Mouse (Mus musculus): ENCODE data around the gene Klf4. TPM values are rescaled to one million over a fixed set of nuclear protein-coding genes. Genes with fewer than 3 reads are reported as not detected.

The Klf4 gene
- total RNA-seq, 2 experiments from 2014 or later = 15.4 to 28.8 TPM

DNA sequence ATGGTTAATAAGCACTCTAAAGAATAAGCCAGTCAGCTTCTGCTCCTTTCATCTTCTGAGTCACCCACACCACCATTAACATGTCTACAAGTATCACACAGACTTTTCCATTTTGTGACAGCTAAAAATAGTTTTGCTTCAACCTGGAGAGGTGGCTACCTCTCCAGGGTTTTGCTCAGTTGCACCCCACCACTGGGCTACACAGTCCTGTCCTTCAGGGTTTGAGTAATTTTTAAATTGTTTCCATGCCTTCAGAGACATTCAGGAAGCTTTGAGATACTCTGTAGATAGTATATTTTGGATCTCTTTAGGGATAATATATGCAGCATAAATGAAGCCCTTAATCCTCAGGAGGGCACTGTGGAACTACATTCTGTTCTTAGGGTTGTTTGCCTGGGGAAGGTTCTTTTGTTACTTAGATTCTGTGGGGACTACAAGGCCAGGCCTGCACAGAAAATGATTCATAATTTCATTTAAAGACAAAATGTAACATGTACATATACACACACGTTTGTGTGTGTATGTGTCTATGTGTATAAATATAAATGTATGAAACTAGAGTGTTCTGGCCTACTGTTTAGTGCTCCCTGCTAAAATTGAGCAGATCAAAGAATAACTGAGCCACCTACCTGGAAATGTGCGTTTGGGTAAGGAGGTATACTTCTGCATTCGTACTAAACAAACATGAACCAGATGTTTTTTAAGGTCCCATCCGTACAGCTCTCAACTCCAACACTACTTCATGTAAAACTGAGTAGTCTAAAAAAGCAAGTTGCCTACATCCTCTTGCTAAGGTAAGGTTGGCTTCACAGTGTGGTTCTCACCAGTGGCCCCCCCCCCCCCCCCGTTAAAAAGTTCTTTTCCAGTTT, 5.8 kb downstream of the Klf4 start:
- DNase-seq = no peak

DNA sequence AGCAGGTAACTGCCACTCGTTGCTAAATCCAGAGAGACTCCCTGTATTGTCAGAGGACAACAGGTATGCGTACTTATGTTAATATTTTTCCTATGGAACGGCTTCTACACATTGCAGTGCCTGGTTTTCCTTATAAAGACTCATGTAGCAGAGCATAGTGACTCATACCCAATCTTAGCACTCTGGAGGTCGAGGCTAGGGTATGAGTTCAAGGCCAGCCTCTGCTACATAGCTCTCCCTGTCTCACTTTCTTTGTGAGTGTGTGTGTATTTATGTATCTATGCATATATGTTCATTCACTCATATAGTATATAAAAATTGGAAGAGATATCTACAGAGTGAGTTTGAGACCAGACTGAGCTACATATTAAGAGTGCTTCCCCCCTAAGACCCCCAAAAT, 8.3 kb downstream of the Klf4 start:
- DNase-seq = no peak

DNA sequence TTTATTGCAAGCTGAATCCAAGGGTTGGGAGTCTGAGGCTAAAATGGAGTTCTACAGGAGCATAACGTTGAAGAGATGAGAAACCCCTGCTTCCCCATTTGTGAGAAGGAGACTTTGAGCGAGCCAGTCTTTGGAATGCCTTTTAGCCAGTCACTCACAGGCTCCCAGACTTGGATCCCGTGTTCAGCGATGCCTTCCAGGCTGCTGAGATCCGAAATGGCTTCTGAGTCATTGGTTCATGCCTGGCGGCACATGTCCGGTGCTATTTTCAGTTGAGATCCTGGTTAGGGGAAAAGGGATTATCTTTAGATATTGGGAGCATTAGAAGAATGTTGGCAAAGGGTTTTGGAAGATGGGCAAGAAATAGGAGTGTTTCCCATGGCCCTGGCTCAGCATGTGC, 14.8 kb downstream of the Klf4 start:
- DNase-seq = no peak

DNA sequence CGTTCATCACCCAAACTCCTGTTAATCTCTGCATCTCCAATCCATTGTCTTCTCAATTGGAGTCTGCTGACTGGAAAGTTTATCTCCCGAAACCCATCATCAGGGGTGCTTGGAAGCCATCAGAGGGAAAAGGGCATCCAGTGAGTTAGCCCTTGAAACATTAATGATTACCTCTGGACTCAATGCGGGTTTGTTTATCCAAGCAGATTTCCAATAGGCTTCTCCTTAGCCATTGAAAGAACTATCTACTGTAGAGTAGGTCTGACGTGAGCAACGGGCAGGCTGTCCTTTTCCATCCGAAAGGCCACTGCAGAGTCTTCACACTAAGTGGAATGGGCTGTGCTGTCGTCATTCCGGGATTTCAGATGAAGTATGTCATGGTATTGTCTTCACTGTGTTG, 16.2 kb downstream of the Klf4 start:
- DNase-seq = no peak

DNA sequence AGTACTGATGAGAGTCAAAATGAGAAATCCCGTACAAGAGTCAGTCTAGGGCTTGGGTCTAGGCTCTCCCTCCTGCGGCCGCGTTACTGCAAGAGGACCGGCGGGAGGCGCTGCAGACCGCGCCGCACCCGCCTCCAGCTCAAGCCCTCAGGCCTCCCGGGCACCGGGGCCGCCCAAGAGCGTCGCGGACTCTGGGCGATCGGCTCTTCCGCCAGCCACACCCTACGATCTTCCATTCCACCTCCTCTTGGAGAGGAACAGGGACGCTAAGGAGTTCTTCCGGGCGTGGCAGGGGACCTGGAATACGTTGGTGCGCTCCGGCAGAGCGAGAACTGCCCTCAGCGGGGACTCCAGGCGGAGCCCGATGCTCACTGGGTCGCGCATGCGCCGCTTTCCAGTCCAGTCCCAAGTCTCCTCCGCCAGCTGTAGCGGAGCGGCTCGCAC, 17.5 kb downstream of the Klf4 start:
- DNase-seq = peak; percentile 86 to 88

DNA sequence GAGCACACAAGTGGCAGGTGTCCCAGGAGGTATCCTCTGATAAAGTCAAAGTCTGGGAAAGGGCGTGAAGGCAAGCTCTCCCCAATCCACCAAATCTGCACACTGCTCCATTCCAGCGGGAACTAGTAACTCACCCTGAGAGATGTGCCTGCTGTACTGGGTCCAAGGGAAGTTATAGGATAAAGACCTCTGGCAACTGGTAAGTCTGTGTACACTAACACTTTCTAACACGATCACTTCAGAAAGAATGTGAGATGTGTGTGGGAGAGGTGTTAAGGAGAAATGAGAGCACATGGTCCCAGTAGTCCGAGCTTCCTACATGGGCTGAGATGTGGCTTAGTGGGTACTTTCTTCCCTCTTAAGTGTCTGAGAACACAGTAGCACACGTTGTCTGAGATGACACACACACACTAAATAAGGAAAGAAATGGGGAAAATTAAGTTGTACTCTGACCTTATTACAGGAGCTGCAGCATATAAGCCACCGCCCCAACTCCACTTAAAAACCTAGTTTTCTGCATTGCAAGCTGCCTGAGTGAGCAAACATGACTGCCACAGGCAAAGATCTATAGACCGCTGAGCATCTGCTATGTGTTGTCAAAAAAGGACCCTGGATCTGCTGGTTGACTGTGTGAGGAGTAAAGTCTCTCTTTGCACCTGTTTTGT, 18.5 kb downstream of the Klf4 start:
- DNase-seq = no peak

DNA sequence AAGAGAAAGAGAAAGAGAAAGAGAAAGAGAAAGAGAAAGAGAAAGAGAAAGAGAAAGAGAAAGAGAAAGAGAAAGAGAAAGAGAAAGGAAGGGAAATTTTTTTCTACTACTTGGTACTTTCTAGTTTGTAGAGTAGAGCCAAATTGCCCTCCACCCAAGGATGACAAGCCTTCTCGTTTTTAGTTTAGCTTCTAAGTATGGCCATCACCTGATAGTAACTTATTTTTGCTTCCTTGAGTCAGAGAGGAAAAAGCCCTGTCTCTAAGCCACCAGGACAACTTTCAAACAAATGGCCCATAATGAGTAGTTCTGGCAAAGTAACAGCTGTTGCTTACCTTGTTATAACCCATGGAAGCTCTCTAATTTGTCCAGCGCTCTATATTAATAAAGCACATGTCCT, 20.9 kb downstream of the Klf4 start:
- DNase-seq = no peak

DNA sequence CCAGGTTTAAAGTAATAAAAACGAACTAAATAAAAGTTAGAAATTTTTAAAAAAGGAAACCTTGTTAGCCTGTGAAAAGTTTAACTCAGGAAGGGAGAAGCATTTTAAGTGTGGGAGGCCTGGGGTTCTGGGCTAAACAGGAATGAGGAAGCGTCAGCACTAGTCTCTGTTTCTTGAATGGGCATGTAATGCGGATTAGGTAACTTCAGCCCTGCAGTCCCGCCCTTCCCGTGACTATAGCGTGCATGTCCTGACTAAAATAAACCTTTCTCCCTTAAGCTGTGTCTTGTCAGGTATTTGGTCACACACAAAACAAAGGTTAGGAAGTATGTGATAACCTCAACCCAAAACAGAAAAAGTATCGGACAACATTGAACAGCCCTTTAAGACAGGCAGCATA, 23.6 kb downstream of the Klf4 start:
- no peak for DNase-seq

DNA sequence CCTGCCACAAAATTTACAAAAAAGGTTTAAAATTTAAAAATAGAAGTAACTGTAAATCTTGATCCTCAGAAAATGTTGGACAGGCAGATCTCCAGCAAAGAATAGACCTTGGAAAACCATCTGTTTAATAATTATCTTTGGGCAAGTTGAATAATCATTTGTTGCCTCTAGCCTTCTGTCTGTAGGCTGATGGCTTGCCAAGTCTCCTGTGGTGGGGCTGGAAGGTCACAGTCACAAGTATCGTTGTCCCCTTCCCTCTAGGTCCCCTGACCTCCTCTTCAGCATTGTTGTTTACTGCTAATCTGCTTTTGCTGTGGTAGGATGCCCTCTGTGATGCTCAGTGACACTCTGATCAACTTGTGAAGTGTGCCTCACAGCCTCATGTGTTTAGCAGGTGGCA, 33.6 kb downstream of the Klf4 start:
- DNase-seq = no peak

DNA sequence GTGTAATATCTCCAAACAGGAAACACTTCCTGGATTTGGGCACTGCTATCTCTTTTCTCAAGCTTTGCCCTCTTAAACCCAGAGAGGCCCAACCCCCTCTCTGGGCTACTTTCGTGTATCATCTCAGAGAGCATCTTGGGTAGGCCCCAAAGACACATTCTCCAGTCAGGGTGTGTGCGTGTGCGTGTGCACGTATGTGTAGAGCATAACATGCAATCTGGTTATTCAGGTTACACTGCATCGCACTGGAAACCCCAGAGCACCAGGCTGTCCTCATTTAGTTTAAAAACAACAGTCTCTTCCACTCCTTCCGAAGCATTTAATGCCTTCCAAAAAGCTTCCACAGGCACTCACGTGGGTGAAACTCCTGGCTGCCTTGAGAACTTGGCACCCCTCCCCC, 35.9 kb downstream of the Klf4 start:
- no peak for DNase-seq

DNA sequence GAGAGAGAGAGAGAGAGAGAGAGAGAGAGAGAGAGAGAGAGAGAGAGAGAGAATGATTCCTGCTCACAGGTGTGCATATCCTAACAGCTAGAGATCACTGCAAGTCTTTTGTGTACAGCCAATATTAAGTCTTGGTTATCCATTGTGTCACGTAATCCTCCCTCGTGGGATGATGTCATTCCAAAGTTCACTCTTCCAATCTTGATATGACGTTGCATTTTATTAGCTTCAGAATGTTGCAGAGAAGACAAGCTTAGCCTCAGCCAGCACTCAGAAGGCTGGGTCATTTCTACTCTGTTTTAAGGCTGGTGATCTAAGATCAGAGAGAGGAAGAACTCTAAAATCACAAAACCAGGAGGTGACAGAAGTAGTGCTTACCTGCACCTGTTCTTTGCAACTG, 39.0 kb downstream of the Klf4 start:
- no peak for DNase-seq

DNA sequence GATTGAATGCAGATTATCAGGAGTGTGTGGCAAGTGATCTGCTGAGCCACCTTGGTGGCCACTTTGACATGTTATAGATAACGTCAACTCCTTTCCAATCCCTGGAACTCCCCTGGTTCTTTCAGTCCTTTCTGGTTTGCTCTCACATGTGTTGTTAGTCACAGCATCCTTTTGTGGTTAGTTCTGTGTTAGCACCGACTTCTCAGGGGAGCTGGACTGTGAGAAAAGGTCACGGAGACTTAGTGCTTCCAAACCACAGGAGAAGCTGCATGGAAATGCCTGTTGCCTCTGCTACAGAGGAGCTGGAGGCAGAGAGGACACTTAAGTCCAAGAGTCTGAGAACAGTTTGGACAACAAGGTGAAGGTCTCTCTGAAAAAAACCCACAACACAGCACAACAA, 42.9 kb downstream of the Klf4 start:
- no peak for DNase-seq

DNA sequence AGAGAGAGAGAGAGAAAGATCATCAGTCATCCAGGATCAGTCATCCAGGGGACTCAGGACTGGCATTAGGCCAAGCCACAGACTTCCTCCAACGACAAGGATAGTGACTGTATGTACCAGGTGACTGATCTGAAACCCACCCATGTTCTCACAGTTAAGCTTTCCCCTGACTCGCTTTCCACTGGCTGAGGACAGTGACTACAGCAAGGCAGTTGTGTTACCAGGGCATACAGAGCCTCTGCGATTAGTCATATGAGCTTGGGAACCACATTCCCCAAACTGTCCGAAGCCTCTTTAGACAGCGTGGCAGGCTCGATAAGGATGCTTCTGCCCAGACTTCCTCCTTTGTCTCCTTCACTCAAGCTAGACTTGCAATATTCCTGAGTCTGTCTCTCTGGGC, 43.7 kb downstream of the Klf4 start:
- DNase-seq = no peak

DNA sequence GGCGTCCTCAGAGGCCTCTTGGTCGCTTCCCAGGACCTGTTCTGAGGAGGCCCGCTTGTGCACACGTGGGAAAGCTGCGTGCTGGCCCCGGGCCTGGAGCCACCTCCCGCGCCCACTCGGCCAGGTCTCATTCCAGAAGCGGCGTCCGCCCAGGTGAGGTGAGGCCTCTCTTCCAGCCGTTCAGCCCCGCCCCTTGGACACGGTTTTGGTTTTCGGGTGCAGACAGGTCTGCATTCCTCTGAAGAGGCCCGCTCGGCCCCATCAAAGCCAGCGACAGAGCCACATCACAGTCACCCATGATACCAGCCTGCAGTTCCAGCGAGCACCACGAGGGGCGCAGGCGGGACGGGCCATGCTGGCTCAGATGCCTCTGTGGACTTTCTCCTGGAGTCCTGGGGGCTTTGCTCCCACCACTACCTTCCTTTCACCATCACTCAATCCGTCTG, 51.9 kb downstream of the Klf4 start:
- peak; percentile 73 to 83 for DNase-seq

DNA sequence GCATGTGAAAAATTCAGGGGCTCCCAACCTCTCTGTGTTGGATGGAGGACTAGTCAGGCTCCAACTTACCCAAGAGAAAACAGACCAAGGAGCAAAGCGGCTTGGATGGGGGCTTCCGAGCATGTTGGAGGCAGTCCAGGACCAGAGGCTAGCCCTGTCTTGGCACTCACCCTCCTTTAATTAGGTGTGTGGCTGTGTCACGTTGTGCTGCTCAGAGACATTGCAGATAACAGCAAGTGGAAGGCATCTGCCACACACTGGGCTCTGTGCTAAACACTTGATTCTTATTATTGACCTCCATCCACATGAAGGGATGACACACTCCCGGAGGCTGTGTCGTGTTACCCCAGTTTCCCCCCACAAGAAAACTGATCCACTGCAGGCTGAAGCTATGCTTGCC, 53.9 kb downstream of the Klf4 start:
- no peak for DNase-seq

DNA sequence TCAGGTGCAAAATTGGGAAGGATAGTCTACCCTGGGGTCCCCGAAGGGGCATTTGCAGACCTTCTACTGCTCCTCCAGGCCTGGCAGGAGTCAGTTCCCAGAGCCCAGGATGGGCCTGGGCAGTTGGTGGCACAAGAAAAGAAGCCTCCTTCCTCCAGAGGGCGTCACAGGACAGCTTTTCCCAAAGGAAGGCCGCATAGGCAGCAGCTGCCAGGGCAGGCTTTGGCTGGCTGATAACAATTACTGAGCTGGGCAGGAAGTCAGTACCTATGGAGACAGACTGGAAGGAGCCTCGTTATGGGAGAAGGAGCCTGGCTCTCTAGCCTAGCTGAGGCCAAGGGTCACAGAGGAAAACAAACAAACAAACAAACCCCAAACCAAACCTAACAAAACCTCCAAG, 54.3 kb downstream of the Klf4 start:
- DNase-seq = peak; percentile 37 to 61

DNA sequence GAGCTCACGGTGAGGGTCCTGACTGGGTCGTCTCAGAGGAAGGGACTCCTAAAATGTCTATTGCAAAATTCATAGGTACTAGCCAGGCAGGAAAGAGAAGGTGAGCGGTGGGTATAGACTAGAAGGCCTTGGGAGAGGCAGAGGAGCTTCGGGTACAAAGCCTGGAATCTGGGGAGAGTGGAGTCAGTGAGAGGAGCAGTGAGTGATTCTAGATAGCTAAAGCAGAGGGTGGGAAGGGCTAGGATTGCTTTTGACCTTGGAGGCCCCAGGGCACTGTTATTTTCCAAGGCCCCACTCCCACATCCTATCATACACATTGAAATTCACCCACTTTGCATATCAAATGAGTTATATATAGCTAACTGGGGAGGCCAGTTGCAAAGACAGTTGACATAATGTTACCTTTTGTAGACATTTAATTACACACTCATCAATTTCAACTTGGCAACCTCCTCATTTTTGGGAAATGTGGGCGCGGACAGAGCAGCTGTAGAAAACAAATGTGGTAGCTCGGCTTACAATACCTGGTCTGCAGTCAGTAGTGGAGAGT, 55.0 kb downstream of the Klf4 start:
- DNase-seq = no peak

Other genes with a start within 250 kb of the Klf4 start
- 100 to 1,000 TPM; 133 to 135 TPM for gene Rad23b, start 182.4 kb downstream of the Klf4 start, total RNA-seq (2021)

Measured in adrenal gland, postnatal 36 days (tissue).